Mouse (Mus musculus) MEL (cell line): Measurements from ENCODE around the gene Upf1. TPM values are rescaled to one million over a fixed set of nuclear protein-coding genes. Genes with fewer than 3 reads are reported as not detected.

Experiments
- DNase-seq: peaks from one replicate; pipeline ENCODE4 v3.0.0; 2011; ENCODE audit warnings: low read depth, low spot score
- H3K27ac ChIP-seq: 2 replicates; pipeline ENCODE4 v1.5.1; 2012; ENCODE audit warnings: low read depth, mild to moderate bottlenecking, control low read depth, low read length, moderate library complexity; ENCODE audit not compliant: control insufficient read depth
- H3K27me3 ChIP-seq, 2 experiments: fragments of 150-350 bp in 1 of 2; sonication (generic) in 1 of 2; 2 replicates each; pipeline ENCODE4 v1.6.1; 2012; ENCODE audit warnings: low read length in 2 of 2, mild to moderate bottlenecking in 2 of 2, improper control_type of control experiment in 1 of 2, moderate library complexity in 1 of 2; ENCODE audit not compliant: insufficient read depth in 2 of 2, control insufficient read depth in 1 of 2
- H3K36me3 ChIP-seq, 2 experiments: 2 replicates each; pipeline ENCODE4 v1.6.1; 2012 to 2014; ENCODE audit warnings: low read length in 2 of 2, improper control_type of control experiment in 1 of 2, inconsistent platforms in 1 of 2, mild to moderate bottlenecking in 1 of 2; ENCODE audit not compliant: insufficient read depth in 2 of 2, control insufficient read depth in 1 of 2
- H3K4me1 ChIP-seq, 2 experiments: fragments of 150-350 bp in 1 of 2; sonication (generic) in 1 of 2; 2 replicates each; pipeline ENCODE4 v1.6.1; 2012; ENCODE audit warnings: low read length in 2 of 2, improper control_type of control experiment in 1 of 2, mild to moderate bottlenecking in 1 of 2; ENCODE audit not compliant: insufficient read depth in 2 of 2, control insufficient read depth in 1 of 2
- H3K4me3 ChIP-seq, 2 experiments: fragments of 150-350 bp in 1 of 2; sonication (generic) in 1 of 2; 2 replicates each; pipeline ENCODE4 v1.5.1; 2012; ENCODE audit warnings: low read depth in 2 of 2, low read length in 2 of 2, mild to moderate bottlenecking in 2 of 2, moderate library complexity in 2 of 2, control low read depth in 1 of 2, improper control_type of control experiment in 1 of 2; ENCODE audit not compliant: control insufficient read depth in 1 of 2, insufficient read depth in 1 of 2
- H3K79me2 ChIP-seq: 2 replicates; pipeline ENCODE4 v1.6.1; 2012; ENCODE audit warnings: mild to moderate bottlenecking, low read length, moderate library complexity; ENCODE audit not compliant: control insufficient read depth, poor library complexity, insufficient read depth
- H3K9ac ChIP-seq: 2 replicates; pipeline ENCODE4 v1.6.1; 2012; ENCODE audit warnings: low read depth, mild to moderate bottlenecking, control low read depth, low read length, moderate library complexity; ENCODE audit not compliant: control insufficient read depth, poor library complexity, severe bottlenecking
- H3K9me3 ChIP-seq: fragments of 150-350 bp; sonication (generic); replicated peaks from 2 replicates; pipeline ENCODE4 v1.6.1; 2012; ENCODE audit warnings: mild to moderate bottlenecking, low read length, improper control_type of control experiment, moderate library complexity; ENCODE audit not compliant: insufficient read depth
- CHD1 ChIP-seq: IDR thresholded peaks from 2 replicates; pipeline ENCODE4 v1.6.1; 2012; ENCODE audit warnings: low read depth, mild to moderate bottlenecking, inconsistent platforms, low read length, improper control_type of control experiment
- EP300 ChIP-seq, 2 experiments: IDR thresholded peaks; 2 replicates each; pipeline ENCODE4 v1.6.1; 2011; ENCODE audit warnings: improper control_type of control experiment in 2 of 2, low read length in 2 of 2, low read depth in 1 of 2, mild to moderate bottlenecking in 1 of 2
- GATA1 ChIP-seq: IDR thresholded peaks from 2 replicates; pipeline ENCODE4 v1.6.1; 2011; ENCODE audit warnings: low read depth, low read length, improper control_type of control experiment
- JUND ChIP-seq: IDR thresholded peaks from 2 replicates; pipeline ENCODE4 v1.6.1; 2011; ENCODE audit warnings: low read depth, mild to moderate bottlenecking, improper control_type of control experiment, low read length
- MAFK ChIP-seq: IDR thresholded peaks from 2 replicates; pipeline ENCODE4 v1.6.1; 2011; ENCODE audit warnings: low read depth, mild to moderate bottlenecking, low read length, improper control_type of control experiment, borderline replicate concordance
- MAX ChIP-seq: IDR thresholded peaks from 2 replicates; pipeline ENCODE4 v1.6.1; 2011; ENCODE audit warnings: low read length, improper control_type of control experiment
- MAZ ChIP-seq: IDR thresholded peaks from 2 replicates; pipeline ENCODE4 v1.6.1; 2012; ENCODE audit warnings: low read depth, mild to moderate bottlenecking, inconsistent platforms, low read length, improper control_type of control experiment
- MEF2A ChIP-seq: IDR thresholded peaks from 2 replicates; pipeline ENCODE4 v1.6.1; 2014; ENCODE audit warnings: low read depth, mild to moderate bottlenecking, inconsistent platforms, low read length, improper control_type of control experiment; ENCODE audit not compliant: poor library complexity, insufficient replicate concordance, severe bottlenecking; ENCODE audit errors: extremely low read depth
- NRF1 ChIP-seq: IDR thresholded peaks from 2 replicates; pipeline ENCODE4 v1.6.1; 2014; ENCODE audit warnings: low read depth, mild to moderate bottlenecking, inconsistent platforms, low read length, improper control_type of control experiment, moderate library complexity; ENCODE audit not compliant: poor library complexity, insufficient read depth, severe bottlenecking
- POLR2AphosphoS2 ChIP-seq: IDR thresholded peaks from 2 replicates; pipeline ENCODE4 v1.6.1; 2011; ENCODE audit warnings: low read length, improper control_type of control experiment
- POLR2AphosphoS5 ChIP-seq: IDR thresholded peaks from 2 replicates; pipeline ENCODE4 v1.6.1; 2012; ENCODE audit warnings: low read depth, borderline replicate concordance, mild to moderate bottlenecking, inconsistent platforms, low read length, moderate library complexity, mixed read lengths
- USF2 ChIP-seq, 2 experiments: IDR thresholded peaks; 2 replicates each; pipeline ENCODE4 v1.6.1; 2011 to 2012; ENCODE audit warnings: improper control_type of control experiment in 2 of 2, low read length in 2 of 2, borderline replicate concordance in 1 of 2, inconsistent platforms in 1 of 2, low read depth in 1 of 2, mild to moderate bottlenecking in 1 of 2; ENCODE audit not compliant: insufficient read depth in 1 of 2
- ZKSCAN1 ChIP-seq: IDR thresholded peaks from 2 replicates; pipeline ENCODE4 v1.6.1; 2012; ENCODE audit warnings: low read depth, mild to moderate bottlenecking, inconsistent platforms, low read length, improper control_type of control experiment, moderate library complexity
- ZMIZ1 ChIP-seq: IDR thresholded peaks from 2 replicates; pipeline ENCODE4 v1.6.1; 2012; ENCODE audit warnings: low read depth, mild to moderate bottlenecking, inconsistent platforms, low read length, improper control_type of control experiment, moderate library complexity
- polyA plus RNA-seq, 2 experiments: library from polyadenylated mRNA; stranded (reverse) in 1 of 2; unstranded in 1 of 2; fragments of >175 nt in 1 of 2; fragments of >200 nt in 1 of 2; gene quantifications; 2 replicates each; pipeline versions ENCODE4 v1.2.1 to v1.2.4; 2012; ENCODE audit warnings: low replicate concordance in 2 of 2, low read depth in 1 of 2; ENCODE audit not compliant: insufficient read length in 2 of 2, insufficient read depth in 1 of 2, missing spikeins in 1 of 2
- total RNA-seq: library from RNA; depleted of rRNA; stranded (reverse); fragments of 300-350 nt; gene quantifications from 2 replicates; pipeline ENCODE4 v1.2.3, GENCODE M21; 2012

The Upf1 gene
- total and polyA plus RNA-seq, 3 experiments, result 55.4 to 289 (median 89.5) TPM

- Histone ChIP-seq H3K79me2 (no peaks in the 10 kb centered on the region), H3K9me3 (no peaks in the 10 kb centered on the region), H3K36me3 (no peaks in the 10 kb centered on the region), H3K27ac (no peak within 1 kb of the TSS), H3K27me3 (no peaks in the 10 kb centered on the region), H3K4me3 (peak within 1 kb of the TSS; percentile 73 to 83), H3K4me1 (peaks cover 0 to 8% of the 10 kb centered on the region in 2 experiments; a peak in 2 of 4 replicates), H3K9ac (peak within 1 kb of the TSS; percentile 56)
- TF ChIP-seq USF2 (IDR thresholded peaks at IDR 0.05; ENCODE audit: borderline replicate concordance in 1 of 2, insufficient read depth in 1 of 2, low read depth in 1 of 2, low read length in 2 of 2), result no peak
- no peak for TF ChIP-seq CHD1
- no peak for TF ChIP-seq POLR2AphosphoS5
- TF ChIP-seq POLR2AphosphoS2, result no peak
- TF ChIP-seq MAFK, result no peak
- TF ChIP-seq MAZ, result no peak
- TF ChIP-seq JUND, result no peak
- no peak for TF ChIP-seq GATA1
- DNase-seq, result no peak
Measured at GRCm38 (mm10) chr8:70373397-70374317, 20.6 kb upstream of the Upf1 start, which contains the start of gene Comp. Comp (plus strand) TSS chr8:70373558.

- H3K9ac ChIP-seq, result no peak overlapping the region
- no peaks in the 10 kb centered on the region for H3K27me3 ChIP-seq
- H3K36me3 ChIP-seq, result no peaks in the 10 kb centered on the region
- H3K4me3 ChIP-seq, result no peak overlapping the region
- H3K79me2 ChIP-seq, result no peaks in the 10 kb centered on the region
- DNase-seq, result no peak
- H3K4me1 ChIP-seq, result peaks cover 0 to 8% of the 10 kb centered on the region in 2 experiments; a peak in 2 of 4 replicates
- no peaks in the 10 kb centered on the region for H3K9me3 ChIP-seq
- H3K27ac ChIP-seq, result no peak overlapping the region
- TF ChIP-seq MAX (no peak), NRF1 (no peak), MEF2A (no peak), ZMIZ1 (no peak), EP300 (IDR thresholded peaks at IDR 0.05; ENCODE audit: low read depth in 1 of 2, low read length in 2 of 2) (no peak), ZKSCAN1 (no peak)
Measured at GRCm38 (mm10) chr8:70371951-70372350, 18.9 kb upstream of the Upf1 start.
